Mouse (Mus musculus) liver, embryonic 11.5 days (tissue): Measurements from ENCODE around the gene Col19a1. TPM values are rescaled to one million over a fixed set of nuclear protein-coding genes. Genes with fewer than 3 reads are reported as not detected.

Experiments used
- polyA plus RNA-seq: library from polyadenylated mRNA; unstranded; fragments of >200 nt; fragmentation: Nextera tagmentation; extraction: Ambion mirVana; gene quantifications from 2 replicates; pipeline ENCODE4 v1.2.1, GENCODE M21; 2014

Gene Col19a1
- polyA plus RNA-seq, 1 experiment from 2014 or later = 0.23 TPM

Other genes starting within 250 kb of the Col19a1 start
- 21.3 and 25.2 TPM in 2 replicates for gene Lmbrd1, start 91.2 kb upstream of the Col19a1 start, polyA plus RNA-seq